Mouse (Mus musculus) lung, postnatal 14 days (tissue): Measurements from ENCODE around the gene Esrrg.

Experiments used
- DNase-seq: peaks from one replicate; pipeline ENCODE4 v3.0.0; 2021

The Esrrg gene

DNA sequence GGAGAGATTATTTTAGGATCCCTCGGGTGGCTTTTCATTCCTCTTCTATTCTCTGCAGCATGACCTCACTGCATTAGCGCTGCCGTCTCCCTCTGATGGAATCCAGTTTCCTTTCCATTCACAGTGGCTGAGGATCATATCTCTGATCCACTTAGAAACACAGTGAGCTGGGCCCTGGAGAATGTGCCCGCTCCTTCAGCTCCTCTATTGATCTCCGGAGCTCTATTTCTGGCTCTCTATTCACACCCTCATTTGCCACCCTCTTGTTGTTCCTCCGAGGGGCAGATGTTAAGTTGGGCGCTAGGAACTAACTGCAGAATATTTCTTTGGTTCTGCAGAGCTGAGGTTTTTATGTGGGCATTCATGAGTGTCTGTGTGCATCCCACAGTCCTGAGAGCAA lies 228.3 kb downstream of the Esrrg start:
- DNase-seq: no peak

DNA sequence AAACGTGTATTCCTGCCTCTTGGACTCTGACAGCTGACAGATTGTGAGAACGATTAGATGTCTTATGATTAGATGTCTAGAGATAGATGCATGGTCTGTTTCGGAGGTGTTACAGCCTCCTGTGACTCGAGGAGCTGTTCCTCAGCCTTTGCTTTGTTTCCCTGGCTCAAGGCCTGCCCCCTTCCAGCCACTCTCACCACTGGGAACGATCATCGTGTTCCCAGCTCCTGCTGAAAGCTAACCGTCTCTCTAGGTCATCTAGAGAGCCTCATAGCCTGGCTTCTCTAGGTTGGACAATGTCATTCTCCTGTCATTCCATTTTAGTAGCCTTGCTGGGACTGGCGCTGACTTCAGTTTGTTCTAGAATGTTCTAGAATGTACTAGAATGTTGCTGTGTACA lies 233.0 kb downstream of the Esrrg start:
- no peak for DNase-seq

DNA sequence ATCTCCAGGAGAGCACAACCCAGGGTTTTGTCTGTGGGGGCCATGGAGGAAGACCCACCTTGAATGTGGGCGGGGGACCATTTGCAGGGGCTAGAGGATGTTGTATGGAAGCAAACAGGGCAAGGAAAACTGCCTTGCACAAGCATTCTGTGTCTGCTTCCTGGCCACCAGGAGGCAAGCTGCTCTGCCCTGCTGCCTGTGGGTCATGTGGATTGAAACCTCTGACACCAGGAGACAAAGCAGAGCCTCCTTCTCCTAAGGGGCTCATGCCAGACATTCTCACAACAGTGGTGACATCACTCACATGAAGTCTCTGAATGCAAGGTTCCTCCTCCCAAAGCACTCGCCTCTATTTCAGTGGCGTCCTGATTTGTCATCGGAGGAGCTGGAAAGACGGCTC lies 234.1 kb downstream of the Esrrg start:
- DNase-seq: no peak

DNA sequence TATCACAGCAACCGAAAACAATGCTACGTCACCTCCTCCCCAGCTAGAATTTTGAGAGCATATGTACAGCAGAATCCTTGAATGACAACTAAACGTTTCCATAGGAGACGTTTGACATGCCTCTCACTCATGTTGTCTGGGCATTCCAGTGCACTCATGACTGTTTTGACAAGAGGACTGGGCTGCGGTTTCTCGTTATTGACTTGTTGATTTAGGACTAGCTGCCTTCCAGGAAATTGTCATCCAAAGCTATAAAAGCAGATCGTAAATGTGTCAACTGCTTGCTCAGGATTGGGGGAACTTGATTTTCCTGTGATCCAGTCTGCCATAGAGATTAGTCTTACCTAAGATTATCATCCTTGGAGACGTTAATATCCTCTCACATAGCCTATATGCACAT lies 245.6 kb downstream of the Esrrg start:
- no peak for DNase-seq

DNA sequence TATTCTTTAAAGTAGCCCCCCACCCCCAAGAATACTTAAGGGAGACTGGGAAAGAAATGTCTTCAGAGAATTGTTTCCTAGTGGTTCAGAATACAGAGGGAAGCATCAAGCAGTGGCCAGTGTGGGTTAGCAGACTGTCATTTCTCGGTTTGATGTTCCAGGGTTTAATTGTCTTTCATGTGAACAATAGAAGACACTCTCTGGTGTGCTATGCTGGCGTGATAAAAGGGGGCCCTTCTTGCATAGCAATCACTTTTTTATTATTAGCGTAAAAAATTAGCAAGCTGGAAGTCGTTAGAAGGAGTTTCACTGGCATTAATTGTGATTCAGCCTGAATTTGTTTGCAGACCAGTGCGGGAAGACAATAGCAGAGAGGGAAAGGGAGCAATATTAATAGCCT lies 253.7 kb downstream of the Esrrg start:
- DNase-seq: no peak

DNA sequence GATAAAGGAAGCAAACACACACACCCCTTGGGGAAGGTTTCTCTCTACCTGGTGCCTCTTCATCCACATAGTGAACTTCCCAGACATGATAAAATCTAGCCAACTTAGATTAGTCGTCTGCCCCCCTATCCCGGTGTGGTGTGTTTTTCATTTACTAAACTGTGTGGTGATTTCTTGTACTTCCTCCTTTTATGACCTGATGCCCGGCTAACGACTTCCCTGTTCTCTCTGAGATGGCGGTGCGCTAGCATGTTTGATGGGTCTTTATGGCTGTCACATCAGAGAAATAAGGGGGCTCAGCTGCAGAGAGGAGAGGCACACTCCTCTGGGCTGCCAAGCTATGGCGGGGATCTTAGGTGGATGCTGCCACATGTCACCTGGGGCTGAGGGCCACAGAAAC lies 259.8 kb downstream of the Esrrg start:
- no peak for DNase-seq

DNA sequence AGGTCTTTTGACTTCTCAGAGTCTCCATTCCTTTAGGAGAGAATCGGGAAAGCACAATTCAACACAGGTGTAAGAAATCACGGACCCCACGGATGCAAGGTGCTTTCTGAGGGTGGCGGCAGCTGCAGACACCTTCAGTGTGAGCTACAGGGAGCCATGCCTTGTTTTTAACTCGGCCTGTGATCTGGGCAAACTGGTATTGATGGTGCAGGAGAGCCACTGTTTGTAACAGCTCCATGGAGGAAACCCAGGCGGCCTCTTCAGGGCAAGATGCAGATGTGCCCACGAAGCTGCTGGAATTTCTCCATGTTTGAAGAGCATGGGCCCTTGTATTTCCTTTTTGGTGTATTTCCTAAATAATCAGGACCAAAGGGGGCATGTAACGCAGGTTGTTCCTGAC lies 263.6 kb downstream of the Esrrg start:
- DNase-seq: no peak

DNA sequence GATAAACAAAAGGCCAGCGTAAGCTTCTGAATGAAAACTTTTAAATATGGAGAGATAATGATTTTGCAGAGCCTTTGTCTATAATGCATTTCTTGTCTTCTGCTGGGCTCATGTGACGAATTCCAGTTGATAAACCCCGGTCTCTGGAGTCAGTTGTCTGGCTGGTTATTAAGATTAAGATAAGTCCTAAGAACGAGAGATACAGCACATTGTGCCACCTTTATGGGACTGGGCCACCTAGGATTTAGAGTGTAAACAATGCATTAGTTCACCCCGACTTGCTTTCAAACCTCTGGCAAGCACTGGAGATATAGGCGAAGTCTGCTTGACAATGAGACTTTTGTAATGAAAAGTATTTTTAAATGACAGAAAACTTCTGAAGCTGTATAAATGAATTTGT lies 264.2 kb downstream of the Esrrg start:
- no peak for DNase-seq

DNA sequence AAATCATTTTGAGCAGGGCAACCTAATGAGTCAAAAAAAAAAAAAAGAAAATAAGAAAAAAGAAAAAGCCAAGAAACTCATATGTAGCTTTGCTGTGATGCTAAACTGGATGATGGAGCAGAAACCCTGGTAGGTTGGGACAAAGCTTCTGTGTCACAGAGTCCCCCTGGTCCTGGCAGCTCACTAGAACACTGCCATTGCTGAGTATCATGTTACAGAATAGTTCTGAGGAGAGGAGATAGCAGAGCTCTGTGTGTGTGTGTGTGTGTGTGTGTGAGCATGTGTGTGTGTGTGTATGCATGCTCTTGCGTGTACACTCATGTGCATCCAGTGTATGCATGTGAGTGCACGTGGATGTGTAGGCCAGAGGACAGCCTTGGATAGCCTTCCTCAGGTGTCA lies 265.2 kb downstream of the Esrrg start:
- no peak for DNase-seq

DNA sequence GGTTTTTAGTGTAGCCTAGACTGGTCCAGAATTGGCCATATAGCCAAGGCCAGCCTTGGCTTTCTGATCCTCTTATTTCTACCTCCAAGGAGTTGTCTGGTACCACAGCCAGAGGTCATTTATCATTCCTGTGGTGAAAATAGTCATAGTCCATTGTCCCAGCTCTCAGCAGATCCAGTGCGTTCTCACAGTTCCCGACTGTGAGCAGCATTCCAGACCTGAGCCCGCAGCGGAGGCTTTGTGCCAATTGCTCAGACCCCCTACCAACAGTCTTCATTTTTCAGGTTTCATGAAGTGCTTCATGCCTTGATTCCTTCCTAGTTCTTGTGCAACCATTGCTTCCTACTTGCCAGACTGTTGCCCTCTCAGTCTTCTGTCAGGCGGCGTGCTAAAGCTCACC lies 278.7 kb downstream of the Esrrg start:
- no peak for DNase-seq

DNA sequence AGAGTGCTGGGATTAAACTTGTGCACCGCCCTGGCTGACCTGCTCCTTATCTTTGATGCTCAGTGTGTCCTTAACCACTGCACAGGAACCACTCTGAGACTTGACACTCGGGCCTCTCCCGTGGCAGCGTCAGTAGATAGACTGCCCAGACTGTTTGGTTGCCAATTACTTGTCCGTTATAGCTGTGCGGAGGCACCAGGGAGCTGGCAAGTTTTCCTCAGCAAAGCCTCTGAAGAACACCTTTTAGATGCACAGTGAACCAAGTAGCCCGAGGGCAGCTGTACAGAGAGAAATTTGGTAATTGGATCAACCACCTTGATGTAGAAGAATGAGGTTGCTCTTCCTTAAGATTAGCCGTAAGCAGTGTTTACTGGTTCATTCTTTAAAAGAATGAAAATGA lies 279.6 kb downstream of the Esrrg start:
- no peak for DNase-seq

DNA sequence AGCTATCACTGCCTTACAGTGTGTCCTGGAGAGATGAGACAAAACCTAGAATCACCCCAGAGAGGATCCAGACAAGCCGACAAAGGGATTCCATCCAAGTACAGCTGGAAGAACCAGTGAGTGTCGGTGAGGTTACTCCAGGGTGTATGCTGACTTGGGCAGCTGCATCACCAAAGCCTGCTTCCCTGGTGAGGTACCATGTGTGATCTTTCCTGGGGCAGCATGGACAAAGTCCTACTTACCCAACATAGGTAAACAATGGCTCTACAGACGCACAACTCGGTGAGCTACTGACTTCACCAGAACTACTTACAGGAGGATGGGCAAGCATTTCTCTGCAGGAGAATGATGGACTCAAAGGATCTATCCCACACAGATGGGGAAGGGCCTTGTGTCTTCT lies 280.5 kb downstream of the Esrrg start:
- no peak for DNase-seq

DNA sequence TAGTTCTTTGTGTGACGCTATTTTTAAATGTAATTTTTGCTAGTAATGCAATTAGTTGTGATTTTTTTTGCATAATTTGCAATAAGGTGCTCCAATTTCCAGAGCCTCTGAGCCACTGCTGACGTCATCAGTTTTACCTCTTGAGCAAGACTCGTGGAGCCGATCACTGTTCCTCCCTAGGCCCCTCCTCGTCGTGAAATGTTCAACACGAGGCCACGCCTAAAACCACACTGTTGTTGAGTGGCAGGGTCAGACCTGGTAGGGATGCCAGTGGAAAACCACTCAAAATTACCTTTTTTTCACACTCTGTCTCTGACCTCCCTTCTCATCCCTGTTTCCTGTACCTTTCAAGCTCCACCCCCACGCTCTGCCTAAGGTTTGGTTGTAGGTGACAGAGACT lies 282.7 kb downstream of the Esrrg start:
- DNase-seq: no peak

DNA sequence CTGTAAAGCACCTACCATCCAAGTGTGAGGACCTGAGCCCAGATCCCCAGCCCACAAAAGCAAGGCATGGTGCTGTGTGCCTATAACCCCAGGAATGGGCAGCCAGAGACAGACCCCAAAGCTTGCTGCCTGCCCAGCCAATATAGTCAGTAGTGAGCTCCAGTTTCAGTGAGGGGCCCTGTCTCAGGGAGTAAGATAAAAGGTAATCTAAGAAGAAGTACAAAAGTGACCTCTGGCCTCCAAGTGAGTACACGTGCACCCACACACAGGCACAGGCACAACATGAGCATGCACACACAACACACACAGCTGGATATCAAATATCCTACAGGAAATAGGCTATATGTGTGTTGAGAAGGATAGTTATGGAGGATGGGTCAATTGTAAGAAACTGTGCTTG lies 286.9 kb downstream of the Esrrg start:
- no peak for DNase-seq

DNA sequence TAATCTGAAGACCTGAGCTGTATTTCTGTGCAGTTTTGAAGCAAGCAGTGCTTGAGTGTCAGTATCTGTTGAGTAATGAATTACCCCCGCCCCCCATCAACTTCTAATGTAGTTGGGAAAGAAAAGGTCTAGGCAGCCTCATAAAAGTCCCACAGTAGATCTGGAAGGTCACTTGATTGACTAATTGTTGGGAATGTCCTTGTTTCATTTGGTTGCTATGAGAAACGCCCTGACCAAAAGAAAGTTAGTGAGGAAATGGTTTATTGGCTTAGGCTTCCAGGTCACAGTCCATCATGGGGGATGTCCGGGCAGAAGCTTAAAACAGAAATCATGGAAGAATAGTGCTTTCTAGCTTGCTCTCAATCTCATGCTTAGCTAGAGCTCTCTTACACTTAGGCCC lies 287.7 kb downstream of the Esrrg start:
- no peak for DNase-seq

DNA sequence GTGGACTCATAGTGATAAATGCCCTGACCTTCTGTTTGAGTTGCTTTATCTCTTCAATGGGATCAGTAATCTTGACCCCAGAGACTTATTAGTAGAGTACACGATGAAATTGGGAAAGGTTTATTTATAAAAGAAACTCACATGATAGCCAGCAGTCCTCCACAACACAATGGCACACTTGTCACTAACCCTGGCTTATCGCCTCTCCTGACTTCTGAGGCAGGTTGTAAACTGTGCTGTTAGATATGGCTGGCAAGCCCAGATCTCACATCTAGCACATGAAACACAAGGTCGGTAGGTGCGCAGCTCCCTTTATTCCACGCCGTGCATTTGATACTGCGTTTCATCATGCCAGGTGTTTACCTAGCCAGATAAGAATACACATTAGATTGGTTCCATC lies 288.3 kb downstream of the Esrrg start:
- DNase-seq: no peak

DNA sequence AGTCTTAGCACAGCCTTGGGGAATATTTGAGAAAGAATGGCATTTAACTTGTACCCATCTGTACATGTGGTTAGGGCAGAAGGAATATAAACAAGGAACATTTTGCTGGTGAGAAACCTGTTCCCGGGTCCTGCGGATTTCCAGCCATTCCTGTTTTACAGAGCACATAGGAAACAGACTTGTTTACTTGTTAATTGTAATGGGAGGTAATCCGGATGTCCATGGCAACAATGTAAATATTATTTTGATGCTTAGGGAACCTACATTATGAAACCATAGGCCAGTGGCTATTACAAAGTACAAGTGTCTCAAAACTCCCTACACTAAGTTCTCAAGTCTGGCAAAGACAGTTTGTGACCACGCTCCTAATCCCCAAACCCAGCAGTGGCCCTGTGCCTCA lies 290.9 kb downstream of the Esrrg start:
- DNase-seq: no peak

DNA sequence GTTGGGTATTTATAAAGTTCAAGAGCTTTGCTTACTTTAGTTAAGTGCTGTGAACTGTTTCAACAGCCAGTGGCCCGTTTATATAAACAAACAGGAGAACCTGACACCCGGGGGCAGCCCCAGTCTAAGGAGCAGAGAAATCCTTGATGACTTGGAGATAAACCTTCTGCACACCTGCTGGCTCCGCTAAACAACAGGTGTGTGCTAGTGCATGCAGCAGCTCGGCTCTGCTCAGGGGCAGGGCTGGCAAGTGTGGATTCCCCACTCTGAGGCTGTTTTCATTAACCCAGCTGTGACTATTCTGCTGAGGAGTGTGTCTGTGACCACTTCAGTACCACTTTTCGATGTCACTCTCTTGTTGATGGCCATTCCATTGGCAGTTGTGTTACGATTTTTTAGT lies 292.2 kb downstream of the Esrrg start:
- no peak for DNase-seq

DNA sequence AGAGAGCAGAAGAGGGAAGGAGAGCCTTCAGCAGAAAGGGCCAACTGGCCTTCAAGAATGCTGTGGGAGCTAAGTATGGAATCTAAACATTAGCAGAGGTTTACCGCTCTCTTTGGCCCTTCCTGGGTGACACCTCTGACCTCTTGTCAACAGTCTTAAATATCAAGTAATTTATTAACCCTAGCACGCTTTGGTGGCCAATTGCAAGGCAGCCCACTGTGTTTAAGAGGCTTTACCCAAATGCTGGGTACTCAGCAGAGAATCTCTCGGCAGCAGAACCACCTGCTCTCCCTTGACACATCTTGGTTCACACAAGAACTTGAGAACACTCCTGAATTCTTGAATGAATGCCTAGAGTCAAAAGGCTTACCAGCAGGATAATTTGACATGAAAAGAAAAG lies 293.6 kb downstream of the Esrrg start:
- no peak for DNase-seq

DNA sequence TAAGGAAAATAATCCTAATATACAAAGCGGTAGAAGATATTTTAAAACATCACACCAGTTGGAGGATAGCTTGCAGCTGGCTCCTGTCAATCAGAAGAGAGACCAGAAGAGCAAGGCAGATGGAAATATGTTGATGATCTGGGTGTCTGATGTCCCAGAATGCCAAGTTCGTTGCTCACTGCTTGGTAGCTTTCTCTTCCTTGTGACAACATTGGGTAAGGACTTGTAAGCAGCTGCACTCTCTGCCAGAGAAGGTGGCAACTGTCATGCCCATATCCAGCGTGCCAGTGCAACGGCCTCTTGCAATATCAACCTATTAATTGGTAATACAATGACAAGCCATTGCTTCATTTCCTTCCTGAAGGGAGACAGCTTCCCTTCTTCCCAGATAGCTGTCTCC lies 296.1 kb downstream of the Esrrg start:
- no peak for DNase-seq

DNA sequence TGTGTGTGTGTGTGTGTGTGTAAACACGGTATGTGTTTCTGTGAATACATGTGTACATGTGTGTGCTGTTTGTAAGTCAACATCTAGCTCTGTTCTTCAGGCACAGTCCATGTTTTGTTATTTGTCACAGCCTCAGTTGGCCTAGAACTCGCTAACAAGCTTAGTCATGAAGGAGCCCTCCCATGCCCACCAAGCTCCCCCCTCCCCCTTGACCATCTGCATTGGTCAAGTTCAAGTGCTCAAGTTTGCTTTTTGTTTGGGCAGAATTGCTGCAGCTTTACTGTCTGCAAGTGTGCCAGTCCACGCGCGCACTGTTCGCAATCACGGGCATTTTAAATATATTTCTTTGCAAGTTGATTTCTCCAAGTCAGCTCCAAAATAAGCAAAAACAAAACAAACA lies 298.8 kb downstream of the Esrrg start:
- no peak for DNase-seq

DNA sequence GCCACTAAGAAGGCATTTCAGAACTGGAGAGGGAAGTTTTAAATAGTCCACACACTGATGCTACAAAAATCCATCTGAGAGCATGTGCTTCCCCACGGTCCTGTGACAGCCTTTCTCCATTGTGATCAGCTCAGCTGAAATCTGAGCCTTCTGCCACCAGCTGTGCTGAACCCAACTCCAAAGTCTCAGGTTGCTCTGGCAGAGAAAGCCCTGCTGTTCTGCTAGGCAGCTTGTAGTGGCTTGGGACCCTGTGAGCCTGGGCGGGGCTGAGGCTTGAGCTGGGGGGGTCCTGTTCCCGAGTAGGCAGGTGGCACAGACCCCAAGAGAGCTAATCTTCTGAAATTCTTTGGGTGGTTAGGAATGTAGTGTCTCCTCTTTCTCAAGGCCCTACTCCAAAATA lies 299.3 kb downstream of the Esrrg start:
- no peak for DNase-seq

DNA sequence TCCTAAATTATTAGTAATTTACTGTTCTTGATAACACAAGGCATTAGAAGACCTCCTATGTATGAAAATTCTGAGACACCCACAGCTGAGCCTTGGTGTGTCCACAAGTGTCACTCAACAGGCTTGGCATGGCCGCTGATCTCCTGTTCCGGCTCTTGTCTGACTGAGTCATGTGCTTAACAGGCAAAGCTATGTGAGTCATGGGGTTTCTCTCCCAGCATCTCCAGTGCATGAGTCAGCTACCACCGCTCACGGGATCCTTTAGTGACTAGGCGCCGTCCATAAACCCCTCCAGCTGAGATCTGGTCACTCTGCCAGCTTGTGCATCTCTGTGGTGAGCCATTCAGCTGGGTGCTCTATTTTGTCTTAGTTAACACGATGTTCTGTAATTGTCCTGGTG lies 302.1 kb downstream of the Esrrg start:
- no peak for DNase-seq

DNA sequence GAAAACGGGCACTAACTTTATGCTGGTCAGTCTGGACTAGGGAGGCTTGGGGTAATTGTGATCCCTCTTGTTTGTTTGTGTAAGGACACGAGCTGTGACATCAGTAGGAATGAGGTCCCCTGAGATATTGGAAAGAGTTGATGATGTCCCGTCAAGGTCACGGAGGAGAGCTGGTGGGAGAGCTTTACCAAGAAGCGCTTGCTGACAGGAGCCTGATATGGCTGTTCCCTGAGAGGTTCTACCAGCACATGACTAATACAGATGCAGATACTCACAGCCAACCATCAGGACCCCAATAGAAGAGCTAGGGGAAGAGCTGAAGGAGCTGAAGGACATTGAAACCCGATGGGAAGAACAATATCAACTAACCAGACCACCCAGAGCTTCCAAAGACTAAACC lies 302.6 kb downstream of the Esrrg start:
- DNase-seq: no peak

DNA sequence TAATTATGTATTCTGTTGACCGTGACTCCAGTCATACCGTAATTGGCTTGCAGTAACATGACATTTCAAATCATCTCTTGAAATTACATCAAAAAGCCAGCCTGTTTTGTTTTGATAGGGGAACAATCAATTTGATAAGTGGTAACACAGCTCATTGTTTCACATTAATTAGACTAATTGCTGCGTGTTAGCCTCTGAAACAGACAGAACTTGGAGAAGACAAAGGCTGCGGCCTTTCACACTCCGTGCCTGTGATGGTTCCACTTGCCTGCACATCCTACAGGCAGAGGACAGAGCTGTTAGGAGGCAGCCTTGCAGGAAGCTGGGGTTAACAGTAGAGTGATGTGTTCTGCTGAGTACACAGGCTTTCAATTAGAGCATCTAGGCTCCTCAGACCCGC lies 309.7 kb downstream of the Esrrg start:
- DNase-seq: no peak

DNA sequence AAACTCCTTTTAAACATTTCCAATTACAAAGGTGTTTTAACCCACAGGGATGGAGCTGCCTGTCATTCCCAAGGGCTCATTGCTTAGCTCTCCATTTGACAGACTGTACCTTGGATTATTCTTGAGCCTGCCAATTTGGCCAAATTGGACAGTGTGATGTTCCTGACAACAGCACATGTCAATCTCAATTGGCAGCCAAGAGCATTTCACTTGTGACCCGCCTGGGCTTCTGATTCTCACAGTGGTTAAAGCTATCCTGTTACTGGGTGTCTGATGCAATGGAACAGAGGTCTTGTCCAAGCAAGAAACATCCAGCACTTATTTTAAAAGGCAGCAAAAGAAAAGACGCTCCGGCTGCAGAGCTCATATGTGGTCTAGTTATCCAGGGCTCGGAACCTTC lies 310.3 kb downstream of the Esrrg start:
- DNase-seq: no peak
